Mouse (Mus musculus) lung, embryonic 15.5 days (tissue): ENCODE measurements around the gene Pskh1. TPM values are rescaled to one million over a fixed set of nuclear protein-coding genes. Genes with fewer than 3 reads are reported as not detected.

ENCODE experiments used
- microRNA-seq: library from miRNA; unstranded; fragments of <30 nt; microRNA quantifications from one replicate; pipeline ENCODE4, GENCODE M21; 2016
- polyA plus RNA-seq: library from polyadenylated mRNA; unstranded; fragments of >200 nt; fragmentation: Nextera tagmentation; extraction: Ambion mirVana; gene quantifications from 2 replicates; pipeline ENCODE4 v1.2.1, GENCODE M21; 2015

The Pskh1 gene
- polyA plus RNA-seq, 1 experiment from 2014 or later: 33.0 TPM

Small RNA genes lying within 50 kb of the gene (microRNA-seq; reads per million reads assigned to microRNA genes)
- not detected for gene Mir7074

Other genes with a start within 250 kb of the Pskh1 start
- gene Carmil2, start 214.2 kb upstream of the Pskh1 start, polyA plus RNA-seq: 0.77 and 1.4 TPM in 2 replicates
- gene Acd, start 199.3 kb upstream of the Pskh1 start, polyA plus RNA-seq: 61.7 and 66.5 TPM in 2 replicates
- gene Pard6a, start 199.3 kb upstream of the Pskh1 start, polyA plus RNA-seq: 16.3 and 17.6 TPM in 2 replicates
- gene 4933405L10Rik, start 192.8 kb upstream of the Pskh1 start, polyA plus RNA-seq: 0.17 TPM in 1 of 2 replicates, not detected in the other
- 27.3 and 28.9 TPM in 2 replicates for gene Enkd1, start 192.2 kb upstream of the Pskh1 start, polyA plus RNA-seq
- 22.5 and 23.5 TPM in 2 replicates for gene Gfod2, start 141.8 kb upstream of the Pskh1 start, polyA plus RNA-seq
- gene Ranbp10, start 73.1 kb upstream of the Pskh1 start, polyA plus RNA-seq: 9.9 and 12.0 TPM in 2 replicates
- gene Tsnaxip1, start 72.7 kb upstream of the Pskh1 start, polyA plus RNA-seq: 1.3 and 1.5 TPM in 2 replicates
- gene Cenpt, start 47.2 kb upstream of the Pskh1 start, polyA plus RNA-seq: 45.2 and 45.4 TPM in 2 replicates
- 67.9 and 68.2 TPM in 2 replicates for gene Thap11, start 45.3 kb upstream of the Pskh1 start, polyA plus RNA-seq
- 231 and 277 TPM in 2 replicates for gene Nutf2, start 39.9 kb upstream of the Pskh1 start, polyA plus RNA-seq
- 46.5 and 50.6 TPM in 2 replicates for gene Edc4, start 19.6 kb upstream of the Pskh1 start, polyA plus RNA-seq
- 0.77 and 0.93 TPM in 2 replicates for gene Nrn1l, start 6.9 kb upstream of the Pskh1 start, polyA plus RNA-seq
- gene Ctrl, start 33.4 kb downstream of the Pskh1 start, polyA plus RNA-seq: 0.86 and 1.0 TPM in 2 replicates
- gene Psmb10, start 38.0 kb downstream of the Pskh1 start, polyA plus RNA-seq: 43.9 and 51.7 TPM in 2 replicates
- gene Lcat, start 42.9 kb downstream of the Pskh1 start, polyA plus RNA-seq: 1.2 and 1.9 TPM in 2 replicates
- gene Slc12a4, start 65.7 kb downstream of the Pskh1 start, polyA plus RNA-seq: 37.1 and 37.7 TPM in 2 replicates
- not detected in 2 replicates for gene Dpep3, start 79.0 kb downstream of the Pskh1 start, polyA plus RNA-seq
- gene Dus2, start 90.9 kb downstream of the Pskh1 start, polyA plus RNA-seq: 19.9 and 20.9 TPM in 2 replicates
- 0.24 TPM in 1 of 2 replicates, not detected in the other for gene Dpep2nb, start 105.5 kb downstream of the Pskh1 start, polyA plus RNA-seq
- gene Ddx28, start 111.4 kb downstream of the Pskh1 start, polyA plus RNA-seq: 16.6 and 17.3 TPM in 2 replicates
- 6.6 and 8.2 TPM in 2 replicates for gene Nfatc3, start 158.4 kb downstream of the Pskh1 start, polyA plus RNA-seq
- 43.6 and 44.1 TPM in 2 replicates for gene Esrp2, start 236.5 kb downstream of the Pskh1 start, polyA plus RNA-seq
- gene Pla2g15, start 250.0 kb downstream of the Pskh1 start, polyA plus RNA-seq: 12.7 and 13.7 TPM in 2 replicates